Comparison of ENCODE assay signal across 9 mouse cellular contexts in the genomic region with DNA sequence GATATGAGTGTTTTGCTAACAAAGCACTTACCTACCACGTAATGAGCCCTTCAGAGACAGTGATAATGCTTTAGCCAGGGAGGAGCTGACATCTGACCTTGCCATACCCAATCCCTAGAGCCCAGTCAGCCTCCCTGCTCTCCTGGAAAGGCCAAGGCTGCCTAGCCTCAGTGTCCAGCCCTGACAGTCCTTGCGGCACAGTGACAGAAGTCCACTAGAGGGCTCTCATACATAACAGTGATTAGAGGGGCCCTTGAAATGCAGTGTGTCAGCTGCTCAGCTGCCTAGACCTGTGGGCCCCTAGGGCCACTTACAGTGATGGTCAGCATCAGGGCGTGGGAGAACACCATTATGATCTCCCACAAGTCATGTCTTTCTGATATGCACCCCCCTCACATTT. TPM values are rescaled to one million over a fixed set of nuclear protein-coding genes. Genes with fewer than 3 reads are reported as not detected.
DNase-seq lines count a peak whose midpoint lies in the region; ATAC-seq and TF ChIP-seq lines count a peak whose summit lies in the region.
"Had no signal": no experiment of that assay in that cellular context is flagged by ENCODE, and none has a peak within 500 bp of the region (broad histone marks: within the 10 kb centered on the region; RNA-seq: fewer than 3 reads in every experiment).

No protein-coding gene starts in this region.

- H3K4me2 ChIP-seq in hindbrain, embryonic 11.5 days (replicated peaks; ENCODE audit: low read depth, low read length), result no peak overlapping the region
- no peak overlapping the region for H3K4me2 ChIP-seq in hindbrain, embryonic 16.5 days (ENCODE audit: low read length)
- H3K4me2 ChIP-seq: forebrain, embryonic 15.5 days; liver, embryonic 15.5 days had no signal

- H3K27ac ChIP-seq in hindbrain, embryonic 11.5 days (ENCODE audit: low read depth, low read length), result no peak overlapping the region
- H3K27ac ChIP-seq in hindbrain, embryonic 16.5 days (ENCODE audit: low read depth, low read length), result no peak overlapping the region
- H3K27ac ChIP-seq: forebrain, embryonic 15.5 days; liver, embryonic 15.5 days had no signal

- H3K79me3 ChIP-seq in C2C12 (ENCODE audit: low read depth), result no peaks in the 10 kb centered on the region

- 47% methylated on average over 3 of the region's 3 CpGs for WGBS in hindbrain, embryonic 11.5 days
- 51% methylated on average over 3 of the region's 3 CpGs for WGBS in hindbrain, embryonic 16.5 days

- ATAC-seq in hindbrain, embryonic 11.5 days (ENCODE audit: low FRiP score), result no peak
- no peak for ATAC-seq in hindbrain, embryonic 16.5 days
- peak; percentile 56 to 78; a peak in 3 of 4 replicates for ATAC-seq in hematopoietic stem cell, adult 5-6 weeks (replicated peaks in 1 of 2; ENCODE audit: insufficient read depth in 1 of 2, low FRiP score in 2 of 2, low TSS enrichment in 1 of 2, low read depth in 1 of 2, poor library complexity in 2 of 2, severe bottlenecking in 2 of 2)
- ATAC-seq: forebrain, embryonic 15.5 days had no signal

- peak; percentile 32 for TF ChIP-seq CTCF in C2C12 (IDR thresholded peaks at IDR 0.05; ENCODE audit: control insufficient read depth, insufficient read depth, insufficient read length)

- no peak overlapping the region for H3K4me3 ChIP-seq in hindbrain, embryonic 11.5 days (ENCODE audit: low read depth, low read length)
- no peak overlapping the region for H3K4me3 ChIP-seq in hindbrain, embryonic 16.5 days (ENCODE audit: low read length)
- H3K4me3 ChIP-seq in C2C12 (ENCODE audit: insufficient read depth, poor library complexity, severe bottlenecking), result no peak overlapping the region
- H3K4me3 ChIP-seq: forebrain, embryonic 15.5 days; liver, embryonic 15.5 days had no signal

- H3K9ac ChIP-seq in hindbrain, embryonic 11.5 days (ENCODE audit: low read depth, low read length), result no peak overlapping the region
- no peak overlapping the region for H3K9ac ChIP-seq in hindbrain, embryonic 16.5 days (ENCODE audit: low read depth, low read length)
- H3K9ac ChIP-seq: forebrain, embryonic 15.5 days; liver, embryonic 15.5 days had no signal

- no peaks in the 10 kb centered on the region for H3K4me1 ChIP-seq in hindbrain, embryonic 11.5 days (replicated peaks; ENCODE audit: control insufficient read depth, insufficient read depth, low read length)
- no peaks in the 10 kb centered on the region for H3K4me1 ChIP-seq in hindbrain, embryonic 16.5 days (ENCODE audit: control insufficient read depth, insufficient read depth, low read depth, low read length)
- H3K4me1 ChIP-seq: forebrain, embryonic 15.5 days; liver, embryonic 15.5 days had no signal

- H3K27me3 ChIP-seq in hindbrain, embryonic 11.5 days (ENCODE audit: control insufficient read depth, insufficient read depth, low read length), result no peaks in the 10 kb centered on the region
- no peaks in the 10 kb centered on the region for H3K27me3 ChIP-seq in hindbrain, embryonic 16.5 days (replicated peaks; ENCODE audit: control insufficient read depth, insufficient read depth, low read length)
- no peaks in the 10 kb centered on the region for H3K27me3 ChIP-seq in C2C12 (ENCODE audit: control insufficient read depth, insufficient read depth, insufficient read length)
- H3K27me3 ChIP-seq: forebrain, embryonic 15.5 days; liver, embryonic 15.5 days had no signal

- H3K79me2 ChIP-seq in C2C12 (ENCODE audit: control insufficient read depth, insufficient read depth), result no peaks in the 10 kb centered on the region

- H3K36me3 ChIP-seq in hindbrain, embryonic 11.5 days (ENCODE audit: control insufficient read depth, insufficient read depth, low read length), result no peaks in the 10 kb centered on the region
- H3K36me3 ChIP-seq in hindbrain, embryonic 16.5 days (ENCODE audit: control insufficient read depth, insufficient read depth, low read length), result no peaks in the 10 kb centered on the region
- no peaks in the 10 kb centered on the region for H3K36me3 ChIP-seq in C2C12 (ENCODE audit: control insufficient read depth, insufficient read depth)
- H3K36me3 ChIP-seq: forebrain, embryonic 15.5 days; liver, embryonic 15.5 days had no signal

- H3ac ChIP-seq in C2C12 (ENCODE audit: control insufficient read depth, insufficient read length, low read depth), result no peak overlapping the region

- peak; percentile 30 for DNase-seq in hindbrain, embryonic 11.5 days (ENCODE audit: low spot score)
- DNase-seq in NIH3T3 (ENCODE audit: low read depth), result peak; percentile 43
- no peak for DNase-seq in spleen, adult 18-20 months
- no peak for DNase-seq in ovary, postnatal 36 days (ENCODE audit: low spot score)

- H3K9me3 ChIP-seq in hindbrain, embryonic 11.5 days (ENCODE audit: control insufficient read depth, low read length), result no peaks in the 10 kb centered on the region
- H3K9me3 ChIP-seq in hindbrain, embryonic 16.5 days (ENCODE audit: control insufficient read depth, low read length), result no peaks in the 10 kb centered on the region
- H3K9me3 ChIP-seq: forebrain, embryonic 15.5 days; liver, embryonic 15.5 days had no signal

TF ChIP-seq in C2C12, 6 proteins besides CTCF, POLR2A, EP300 and RAD21:
- TF ChIP-seq MYOD1 (IDR thresholded peaks at IDR 0.05; ENCODE audit: control insufficient read depth, insufficient read length, low read depth) (no peak), MAX (IDR thresholded peaks at IDR 0.05) (no peak), CEBPB (IDR thresholded peaks at IDR 0.05; ENCODE audit: low read depth) (no peak), MYOG (IDR thresholded peaks at IDR 0.05; ENCODE audit: control insufficient read depth, extremely low read depth, insufficient read length) (no peak), USF1 (IDR thresholded peaks at IDR 0.05; ENCODE audit: low read depth) (no peak), FOSL1 (IDR thresholded peaks at IDR 0.05; ENCODE audit: insufficient read depth, low read length, poor library complexity, severe bottlenecking) (no peak)

RNA-seq across cellular contexts. Expression of a gene that starts 33.2 kb away (rescaled TPM):
- polyA plus RNA-seq in hindbrain, embryonic 11.5 days (2014; fragmentation: Nextera tagmentation; extraction: Ambion mirVana), result not detected in 2 replicates
- not detected in 2 replicates for polyA plus RNA-seq in hindbrain, embryonic 16.5 days (2015; fragmentation: Nextera tagmentation; extraction: Ambion mirVana)
- not detected for polyA plus RNA-seq in C2C12 (2012; fragmentation: generic; extraction: Trizol)
- not detected in 2 replicates for total RNA-seq in hematopoietic stem cell, adult 5-6 weeks (2017)
- polyA plus RNA-seq: forebrain, embryonic 15.5 days had no signal

RNA-seq across cellular contexts. Expression of a gene that starts 42.0 kb away (rescaled TPM):
- 0.83 and 1.3 TPM in 2 replicates for polyA plus RNA-seq in hindbrain, embryonic 11.5 days (2014; fragmentation: Nextera tagmentation; extraction: Ambion mirVana)
- 6.9 and 8.1 TPM in 2 replicates for polyA plus RNA-seq in hindbrain, embryonic 16.5 days (2015; fragmentation: Nextera tagmentation; extraction: Ambion mirVana)
- 1.5 TPM for polyA plus RNA-seq in C2C12 (2012; fragmentation: generic; extraction: Trizol)
- total RNA-seq in hematopoietic stem cell, adult 5-6 weeks (2017), result 106 and 117 TPM in 2 replicates

Comparison
In these comparisons a context has a peak if more than half of its experiments do, and no peak if none do; other contexts are left out.
1. ATAC-seq: peak in hematopoietic stem cell, adult 5-6 weeks (2 of 2); none in hindbrain, embryonic 11.5 days (single experiment) and hindbrain, embryonic 16.5 days (single experiment).
2. DNase-seq: peak in hindbrain, embryonic 11.5 days (single experiment) and NIH3T3 (single experiment); none in spleen, adult 18-20 months (0 of 2) and ovary, postnatal 36 days (single experiment).